Mouse (Mus musculus): Measurements from ENCODE around the gene Srp54b.
"Not testable (repeated sequence)": the region's sequence is repeated elsewhere in the genome, so short reads cannot be mapped to it uniquely, and the experiment has no call there.

The Srp54b gene

GRCm38 (mm10) chr12:55154559-55155448, at the start of gene Srp54b:
Gene Srp54b (plus strand): TSS chr12:55155104.
- DNase-seq: not testable (repeated sequence)

- DNase-seq: not testable (repeated sequence)
Observed at GRCm38 (mm10) chr12:55112616-55113015, 42.3 kb upstream of the Srp54b start.

GRCm38 (mm10) chr12:55124242-55124641, 30.7 kb upstream of the Srp54b start, which contains the start of gene Fam177a:
Gene Fam177a (plus strand): TSS chr12:55124469.
- not testable (repeated sequence) for DNase-seq

GRCm38 (mm10) chr12:55124731-55125130, 30.2 kb upstream of the Srp54b start:
- DNase-seq: not testable (repeated sequence)

GRCm38 (mm10) chr12:55135540-55135939, 19.4 kb upstream of the Srp54b start:
- DNase-seq: not testable (repeated sequence)

- DNase-seq: not testable (repeated sequence)
Observed at GRCm38 (mm10) chr12:55137859-55138258, 17.0 kb upstream of the Srp54b start.

GRCm38 (mm10) chr12:55155449-55155783, 512 bp downstream of the Srp54b start:
- not testable (repeated sequence) for DNase-seq

GRCm38 (mm10) chr12:55167034-55167557, 12.2 kb downstream of the Srp54b start:
- not testable (repeated sequence) for DNase-seq

GRCm38 (mm10) chr12:55187686-55188085, 32.8 kb downstream of the Srp54b start:
- not testable (repeated sequence) for DNase-seq

- not testable (repeated sequence) for DNase-seq
Observed at GRCm38 (mm10) chr12:55189127-55189526, 34.2 kb downstream of the Srp54b start.

- not testable (repeated sequence) for DNase-seq
Observed at GRCm38 (mm10) chr12:55199306-55199705, 44.4 kb downstream of the Srp54b start, which contains the start of gene 1700047I17Rik2. Gene 1700047I17Rik2 (plus strand): TSS chr12:55199592.

GRCm38 (mm10) chr12:55199799-55200198, 44.9 kb downstream of the Srp54b start:
- DNase-seq: not testable (repeated sequence)

- not testable (repeated sequence) for DNase-seq
Observed at GRCm38 (mm10) chr12:55212944-55213343, 58.0 kb downstream of the Srp54b start.

GRCm38 (mm10) chr12:55229626-55230519, 75.0 kb downstream of the Srp54b start, which contains the start of gene Srp54c:
Gene Srp54c (plus strand): TSS chr12:55230168.
- not testable (repeated sequence) for DNase-seq

- peak; percentile 5 to 28 for DNase-seq
Observed at GRCm38 (mm10) chr12:55230520-55230861, 75.6 kb downstream of the Srp54b start.

Data from kidney, postnatal 4 days (tissue).